Mouse (Mus musculus): Measurements from ENCODE around the gene Rpl9. TPM values are rescaled to one million over a fixed set of nuclear protein-coding genes. Genes with fewer than 3 reads are reported as not detected.

Rpl9 gene
- polyA plus RNA-seq, 1 experiment = 148 TPM

GRCm38 (mm10) chr5:65428321-65428720 is 37.1 kb upstream of the Rpl9 start:
- TF ChIP-seq CTCF (IDR thresholded peaks at IDR 0.05; ENCODE audit: control insufficient read depth, insufficient read depth, insufficient replicate concordance, low read depth, low read length) (no peak), POLR2A (IDR thresholded peaks at IDR 0.05; ENCODE audit: control insufficient read depth, low read depth, low read length) (no peak)
- Histone ChIP-seq H3K4me3 (ENCODE audit: control insufficient read depth, low read depth, low read length) (no peak overlapping the region), H3K36me3 (ENCODE audit: control insufficient read depth, insufficient read depth, low read length) (no peaks in the 10 kb centered on the region), H3K27ac (ENCODE audit: control insufficient read depth, insufficient read depth, low read depth, low read length) (no peak overlapping the region), H3K4me1 (ENCODE audit: control insufficient read depth, insufficient read depth, low read length) (no peaks in the 10 kb centered on the region), H3K27me3 (ENCODE audit: control insufficient read depth, insufficient read depth, low read length) (no peaks in the 10 kb centered on the region)

GRCm38 (mm10) chr5:65425251-65425650 is 34.0 kb upstream of the Rpl9 start:
- TF ChIP-seq POLR2A (IDR thresholded peaks at IDR 0.05; ENCODE audit: control insufficient read depth, low read depth, low read length) = no peak
- TF ChIP-seq CTCF (IDR thresholded peaks at IDR 0.05; ENCODE audit: control insufficient read depth, insufficient read depth, insufficient replicate concordance, low read depth, low read length) = no peak
- Histone ChIP-seq H3K4me3 (ENCODE audit: control insufficient read depth, low read depth, low read length) (no peak overlapping the region), H3K36me3 (ENCODE audit: control insufficient read depth, insufficient read depth, low read length) (no peaks in the 10 kb centered on the region; the same call in 1 of the 2 replicates)

GRCm38 (mm10) chr5:65424215-65424614 is 33.0 kb upstream of the Rpl9 start:
- H3K36me3 ChIP-seq (ENCODE audit: control insufficient read depth, insufficient read depth, low read length) = no peaks in the 10 kb centered on the region; the same call in 1 of the 2 replicates
- TF ChIP-seq POLR2A (IDR thresholded peaks at IDR 0.05; ENCODE audit: control insufficient read depth, low read depth, low read length) (no peak), CTCF (IDR thresholded peaks at IDR 0.05; ENCODE audit: control insufficient read depth, insufficient read depth, insufficient replicate concordance, low read depth, low read length) (no peak)

More at GRCm38 (mm10) chr5:65425251-65425650, 34.0 kb upstream of the Rpl9 start:
- H3K4me1 ChIP-seq (ENCODE audit: control insufficient read depth, insufficient read depth, low read length) = no peaks in the 10 kb centered on the region
- no peak overlapping the region for H3K27ac ChIP-seq (ENCODE audit: control insufficient read depth, insufficient read depth, low read depth, low read length)
- no peaks in the 10 kb centered on the region for H3K27me3 ChIP-seq (ENCODE audit: control insufficient read depth, insufficient read depth, low read length)

GRCm38 (mm10) chr5:65422803-65423202 is 31.6 kb upstream of the Rpl9 start:
- no peak for TF ChIP-seq POLR2A (IDR thresholded peaks at IDR 0.05; ENCODE audit: control insufficient read depth, low read depth, low read length)
- TF ChIP-seq CTCF (IDR thresholded peaks at IDR 0.05; ENCODE audit: control insufficient read depth, insufficient read depth, insufficient replicate concordance, low read depth, low read length) = no peak
- H3K4me3 ChIP-seq (ENCODE audit: control insufficient read depth, low read depth, low read length) = no peak overlapping the region
- no peak overlapping the region for H3K27ac ChIP-seq (ENCODE audit: control insufficient read depth, insufficient read depth, low read depth, low read length)
- H3K4me1 ChIP-seq (ENCODE audit: control insufficient read depth, insufficient read depth, low read length) = no peaks in the 10 kb centered on the region
- no peaks in the 10 kb centered on the region; the same call in 1 of the 2 replicates for H3K36me3 ChIP-seq (ENCODE audit: control insufficient read depth, insufficient read depth, low read length)
- no peaks in the 10 kb centered on the region for H3K27me3 ChIP-seq (ENCODE audit: control insufficient read depth, insufficient read depth, low read length)

More at GRCm38 (mm10) chr5:65424215-65424614, 33.0 kb upstream of the Rpl9 start:
- Histone ChIP-seq H3K27ac (ENCODE audit: control insufficient read depth, insufficient read depth, low read depth, low read length) (no peak overlapping the region), H3K27me3 (ENCODE audit: control insufficient read depth, insufficient read depth, low read length) (no peaks in the 10 kb centered on the region), H3K4me1 (ENCODE audit: control insufficient read depth, insufficient read depth, low read length) (no peaks in the 10 kb centered on the region), H3K4me3 (ENCODE audit: control insufficient read depth, low read depth, low read length) (no peak overlapping the region)

GRCm38 (mm10) chr5:65420822-65421221 is 29.6 kb upstream of the Rpl9 start:
- Histone ChIP-seq H3K4me1 (ENCODE audit: control insufficient read depth, insufficient read depth, low read length) (no peaks in the 10 kb centered on the region; the same call in 1 of the 2 replicates), H3K36me3 (ENCODE audit: control insufficient read depth, insufficient read depth, low read length) (no peaks in the 10 kb centered on the region; the same call in 1 of the 2 replicates), H3K27ac (ENCODE audit: control insufficient read depth, insufficient read depth, low read depth, low read length) (no peak overlapping the region), H3K27me3 (ENCODE audit: control insufficient read depth, insufficient read depth, low read length) (no peaks in the 10 kb centered on the region), H3K4me3 (ENCODE audit: control insufficient read depth, low read depth, low read length) (no peak overlapping the region)
- no peak for TF ChIP-seq POLR2A (IDR thresholded peaks at IDR 0.05; ENCODE audit: control insufficient read depth, low read depth, low read length)
- TF ChIP-seq CTCF (IDR thresholded peaks at IDR 0.05; ENCODE audit: control insufficient read depth, insufficient read depth, insufficient replicate concordance, low read depth, low read length) = no peak

- Histone ChIP-seq H3K36me3 (ENCODE audit: control insufficient read depth, insufficient read depth, low read length) (no peaks in the 10 kb centered on the region; the same call in 1 of the 2 replicates), H3K4me1 (ENCODE audit: control insufficient read depth, insufficient read depth, low read length) (no peaks in the 10 kb centered on the region; the same call in 1 of the 2 replicates)
These were observed 27.9 kb upstream of the Rpl9 start for GRCm38 (mm10) chr5:65419136-65419535.

GRCm38 (mm10) chr5:65415653-65416458 is 24.6 kb upstream of the Rpl9 start:
- TF ChIP-seq POLR2A (IDR thresholded peaks at IDR 0.05; ENCODE audit: control insufficient read depth, low read depth, low read length) (peak; percentile 22; the same call in 1 of the 2 replicates), CTCF (IDR thresholded peaks at IDR 0.05; ENCODE audit: control insufficient read depth, insufficient read depth, insufficient replicate concordance, low read depth, low read length) (no peak)
- Histone ChIP-seq H3K27me3 (ENCODE audit: control insufficient read depth, insufficient read depth, low read length) (no peaks in the 10 kb centered on the region), H3K4me1 (ENCODE audit: control insufficient read depth, insufficient read depth, low read length) (no peaks in the 10 kb centered on the region; the same call in 1 of the 2 replicates), H3K36me3 (ENCODE audit: control insufficient read depth, insufficient read depth, low read length) (no peaks in the 10 kb centered on the region; the same call in 1 of the 2 replicates), H3K4me3 (ENCODE audit: control insufficient read depth, low read depth, low read length) (no peak overlapping the region), H3K27ac (ENCODE audit: control insufficient read depth, insufficient read depth, low read depth, low read length) (peak overlapping the region; percentile 1; the same call in 1 of the 2 replicates)

More at GRCm38 (mm10) chr5:65419136-65419535, 27.9 kb upstream of the Rpl9 start:
- no peaks in the 10 kb centered on the region for H3K27me3 ChIP-seq (ENCODE audit: control insufficient read depth, insufficient read depth, low read length)
- no peak overlapping the region for H3K4me3 ChIP-seq (ENCODE audit: control insufficient read depth, low read depth, low read length)
- H3K27ac ChIP-seq (ENCODE audit: control insufficient read depth, insufficient read depth, low read depth, low read length) = no peak overlapping the region
- TF ChIP-seq POLR2A (IDR thresholded peaks at IDR 0.05; ENCODE audit: control insufficient read depth, low read depth, low read length) = no peak
- no peak for TF ChIP-seq CTCF (IDR thresholded peaks at IDR 0.05; ENCODE audit: control insufficient read depth, insufficient read depth, insufficient replicate concordance, low read depth, low read length)
